Mouse (Mus musculus): ENCODE data around the gene Gstp2.
"Not testable (repeated sequence)": the region's sequence is repeated elsewhere in the genome, so short reads cannot be mapped to it uniquely, and the experiment has no call there.

Gene Gstp2

DNA sequence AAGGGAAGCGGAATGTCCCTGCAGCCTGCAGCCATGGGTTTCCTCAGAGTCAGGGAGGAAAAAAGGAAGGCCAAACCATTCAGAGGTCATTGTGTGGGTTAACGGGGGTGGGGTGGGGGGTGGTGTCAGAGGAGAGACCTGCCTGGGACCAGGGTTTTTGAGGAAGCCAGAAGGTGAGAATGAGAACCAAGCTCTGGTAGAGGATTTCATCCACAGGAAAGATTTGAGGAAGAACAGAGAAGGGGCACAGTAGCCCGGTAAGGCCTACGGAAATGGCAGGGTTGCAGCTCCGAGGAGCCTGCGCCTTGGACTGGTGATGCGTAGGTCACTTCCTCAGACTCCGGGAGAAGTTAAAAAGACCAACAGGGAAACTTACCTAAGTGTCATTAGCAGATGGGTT, 24.9 kb upstream of the Gstp2 start:
- in situ Hi-C loops (cut with MboI; ENCODE audit: low sequenced_read_pairs): no loop called here

- in situ Hi-C loops (cut with MboI; ENCODE audit: low sequenced_read_pairs): no loop called here
Measured at GRCm38 (mm10) chr19:4070311-4070710, 24.5 kb upstream of the Gstp2 start.

GRCm38 (mm10) chr19:4068717-4069410, 23.0 kb upstream of the Gstp2 start:
- in situ Hi-C loops (cut with MboI; ENCODE audit: low sequenced_read_pairs): no loop called here

DNA sequence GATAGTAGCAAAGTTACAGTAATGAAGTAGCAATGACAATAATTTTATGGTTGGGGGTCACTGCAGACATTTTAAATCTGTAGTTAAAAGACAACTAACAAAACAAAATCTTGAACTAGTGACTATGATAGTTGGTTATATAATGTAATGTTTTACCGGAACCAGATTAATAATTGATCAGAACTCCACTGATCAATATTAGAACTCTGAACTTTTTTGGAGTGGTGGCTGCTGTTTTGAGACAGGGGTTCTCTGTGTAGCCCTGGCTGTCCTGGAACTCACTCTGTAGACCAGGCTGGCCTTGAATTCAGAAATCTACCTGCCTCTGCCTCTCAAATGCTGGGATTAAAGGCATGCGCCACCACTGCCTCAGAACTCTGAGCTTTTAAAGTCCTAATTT, 22.4 kb upstream of the Gstp2 start:
- in situ Hi-C loops (cut with MboI; ENCODE audit: low sequenced_read_pairs): not testable (repeated sequence)

GRCm38 (mm10) chr19:4066877-4067276, 21.1 kb upstream of the Gstp2 start:
- in situ Hi-C loops (cut with MboI; ENCODE audit: low sequenced_read_pairs): no loop called here

GRCm38 (mm10) chr19:4066280-4066679, 20.5 kb upstream of the Gstp2 start:
- in situ Hi-C loops (cut with MboI; ENCODE audit: low sequenced_read_pairs): no loop called here

GRCm38 (mm10) chr19:4064501-4064900, 18.7 kb upstream of the Gstp2 start:
- in situ Hi-C loops (cut with MboI; ENCODE audit: low sequenced_read_pairs): not testable (repeated sequence)

DNA sequence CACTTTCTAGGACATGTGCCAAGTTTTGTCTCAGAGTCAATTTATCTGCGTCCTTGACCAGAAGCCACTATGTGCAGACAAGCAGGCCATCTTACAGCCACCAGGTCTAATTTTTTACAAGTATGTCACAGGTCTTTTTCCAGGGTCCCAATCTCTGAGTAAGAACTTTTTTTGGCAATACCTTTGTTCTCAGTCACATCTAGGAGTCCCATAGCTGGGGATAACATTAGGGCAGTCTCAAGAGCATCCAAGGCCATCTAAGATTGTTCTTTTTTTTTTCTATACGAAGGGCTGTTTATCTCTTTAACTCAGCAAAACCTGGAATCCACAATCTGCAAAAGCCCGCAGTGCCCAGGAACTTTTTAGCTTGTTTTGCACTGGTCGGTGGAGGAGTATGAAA, 17.5 kb upstream of the Gstp2 start:
- in situ Hi-C loops (cut with MboI; ENCODE audit: low sequenced_read_pairs): not testable (repeated sequence)

DNA sequence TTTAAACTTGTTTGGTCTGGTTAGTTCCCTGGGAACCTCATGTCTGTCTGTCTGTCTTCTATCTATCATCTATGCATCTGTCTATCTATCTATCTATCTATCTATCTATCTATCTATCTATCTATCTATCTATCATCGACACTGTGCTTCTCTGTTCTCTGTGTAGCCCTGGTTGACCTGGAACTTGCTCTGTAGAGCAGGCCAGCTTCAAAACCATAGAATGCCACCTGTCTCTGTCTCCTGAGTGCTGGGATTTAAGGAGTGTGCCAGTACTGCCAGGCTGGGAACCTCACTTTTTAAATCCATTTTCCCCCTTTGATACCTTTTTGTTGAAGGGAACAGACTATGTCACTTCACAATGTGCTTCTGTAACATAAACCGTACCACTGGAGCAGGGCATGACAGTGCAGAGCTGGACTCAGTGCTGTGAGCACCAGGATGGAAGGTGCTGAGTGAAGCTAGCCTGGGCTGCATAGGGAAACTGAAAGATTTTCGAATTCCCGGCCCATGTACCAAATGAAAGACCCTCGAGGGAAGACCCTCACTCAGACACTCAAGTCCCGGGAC, 15.2 kb upstream of the Gstp2 start:
- in situ Hi-C loops (cut with MboI; ENCODE audit: low sequenced_read_pairs): no loop called here

GRCm38 (mm10) chr19:4060044-4060898, 14.4 kb upstream of the Gstp2 start:
- in situ Hi-C loops (cut with MboI; ENCODE audit: low sequenced_read_pairs): not testable (repeated sequence)

GRCm38 (mm10) chr19:4059069-4059740, 13.4 kb upstream of the Gstp2 start, which contains the start of gene Gstp3:
Gene Gstp3 (minus strand): TSS chr19:4059569.
- in situ Hi-C loops (cut with MboI; ENCODE audit: low sequenced_read_pairs): no loop called here

DNA sequence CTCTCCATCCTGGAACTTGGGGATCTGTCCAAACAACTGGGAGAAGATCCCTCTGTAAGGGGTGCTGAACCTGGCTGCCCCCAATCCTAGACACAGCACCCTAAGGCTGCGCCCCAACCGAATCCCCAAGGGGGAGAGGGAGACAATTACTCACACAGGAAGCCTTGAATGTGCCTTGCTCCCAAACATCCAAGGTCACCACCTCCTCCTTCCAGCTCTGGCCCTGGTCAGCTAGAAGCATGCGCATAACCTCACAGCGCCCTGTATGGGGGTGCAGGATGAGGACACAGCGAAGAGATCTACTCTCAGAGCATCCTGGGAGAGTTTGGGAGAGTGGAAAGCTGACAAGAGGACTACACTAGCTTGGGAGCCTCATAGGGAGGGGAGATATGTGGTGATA, 12.8 kb upstream of the Gstp2 start:
- in situ Hi-C loops (cut with MboI; ENCODE audit: low sequenced_read_pairs): no loop called here

GRCm38 (mm10) chr19:4057962-4058361, 12.1 kb upstream of the Gstp2 start:
- in situ Hi-C loops (cut with MboI; ENCODE audit: low sequenced_read_pairs): no loop called here

GRCm38 (mm10) chr19:4057389-4057788, 11.6 kb upstream of the Gstp2 start:
- in situ Hi-C loops (cut with MboI; ENCODE audit: low sequenced_read_pairs): no loop called here

DNA sequence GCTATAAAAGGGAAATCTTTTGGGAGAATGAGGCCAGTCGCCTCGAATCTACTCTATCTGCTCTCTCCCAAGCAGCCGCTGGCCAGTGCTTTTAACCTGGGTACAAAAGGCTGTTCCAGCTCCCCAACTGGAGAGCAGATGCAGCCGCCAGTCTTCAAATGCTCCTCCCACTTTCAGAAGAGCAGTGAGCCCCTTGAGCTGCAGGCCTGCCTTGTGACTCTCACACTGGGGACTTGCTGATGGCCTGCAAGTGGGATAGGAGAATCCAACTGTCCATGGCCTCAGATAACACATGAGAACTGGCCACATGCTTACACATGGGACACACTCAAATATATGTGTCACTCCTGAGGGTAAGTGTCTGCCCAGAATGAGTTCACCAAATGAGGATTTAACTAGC, 10.9 kb upstream of the Gstp2 start:
- in situ Hi-C loops (cut with MboI; ENCODE audit: low sequenced_read_pairs): no loop called here

DNA sequence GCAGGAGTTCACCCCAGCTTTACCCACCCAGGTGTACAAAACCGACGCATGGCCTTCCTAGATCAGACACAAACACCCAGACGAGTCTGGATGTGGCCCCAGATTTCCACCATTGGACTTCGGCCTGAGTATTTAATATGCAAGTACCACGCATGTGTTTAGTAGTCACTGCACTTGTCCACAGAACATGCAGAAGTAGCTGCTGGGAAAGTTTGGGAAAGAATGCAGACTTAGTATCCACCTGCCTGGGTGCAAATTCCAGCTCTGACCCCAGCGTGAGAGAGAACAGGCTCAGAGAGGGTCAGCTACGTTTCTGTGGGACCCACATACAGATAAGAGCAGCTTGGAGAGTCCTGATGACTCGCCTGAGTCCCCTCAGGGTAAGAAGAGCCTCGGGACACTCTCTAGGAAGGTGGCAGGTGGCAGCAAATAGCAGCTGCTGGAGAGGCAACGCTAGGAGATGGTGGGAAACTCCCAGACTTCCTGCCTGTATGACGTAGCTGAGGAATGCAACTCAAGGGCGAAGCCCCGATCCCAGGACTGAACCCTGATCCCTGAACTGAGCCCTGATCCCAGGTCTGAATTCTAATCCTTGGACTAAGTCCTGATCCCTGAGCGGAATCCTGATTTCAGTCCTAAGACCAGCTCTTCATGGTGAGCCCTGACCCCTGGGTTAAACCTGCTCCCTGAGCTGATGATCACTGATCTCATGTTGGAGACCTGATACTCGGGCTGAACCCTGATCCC, 10.3 kb upstream of the Gstp2 start:
- in situ Hi-C loops (cut with MboI; ENCODE audit: low sequenced_read_pairs): no loop called here

- in situ Hi-C loops (cut with MboI; ENCODE audit: low sequenced_read_pairs): no loop called here
Measured at GRCm38 (mm10) chr19:4055216-4055946, 9.6 kb upstream of the Gstp2 start.

DNA sequence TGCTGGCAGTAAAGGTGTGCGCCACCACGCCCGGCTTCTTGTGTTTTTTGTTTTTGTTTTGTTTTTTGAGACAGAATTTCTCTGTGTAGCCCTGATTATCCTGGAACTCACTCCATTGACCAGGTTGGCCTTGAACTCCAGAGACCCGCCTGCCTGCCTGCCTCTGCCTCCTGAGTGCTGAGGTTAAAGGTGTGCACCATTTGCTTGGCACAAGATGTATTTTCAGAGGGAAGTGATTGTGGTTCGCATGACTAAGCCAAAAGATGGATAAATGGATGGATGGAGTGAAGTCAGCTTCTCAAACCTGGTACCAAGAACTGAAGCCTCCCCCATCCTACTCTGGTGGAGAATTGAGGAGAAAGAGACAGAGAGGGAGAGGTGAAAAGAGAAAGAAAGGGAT, 8.8 kb upstream of the Gstp2 start:
- in situ Hi-C loops (cut with MboI; ENCODE audit: low sequenced_read_pairs): no loop called here

DNA sequence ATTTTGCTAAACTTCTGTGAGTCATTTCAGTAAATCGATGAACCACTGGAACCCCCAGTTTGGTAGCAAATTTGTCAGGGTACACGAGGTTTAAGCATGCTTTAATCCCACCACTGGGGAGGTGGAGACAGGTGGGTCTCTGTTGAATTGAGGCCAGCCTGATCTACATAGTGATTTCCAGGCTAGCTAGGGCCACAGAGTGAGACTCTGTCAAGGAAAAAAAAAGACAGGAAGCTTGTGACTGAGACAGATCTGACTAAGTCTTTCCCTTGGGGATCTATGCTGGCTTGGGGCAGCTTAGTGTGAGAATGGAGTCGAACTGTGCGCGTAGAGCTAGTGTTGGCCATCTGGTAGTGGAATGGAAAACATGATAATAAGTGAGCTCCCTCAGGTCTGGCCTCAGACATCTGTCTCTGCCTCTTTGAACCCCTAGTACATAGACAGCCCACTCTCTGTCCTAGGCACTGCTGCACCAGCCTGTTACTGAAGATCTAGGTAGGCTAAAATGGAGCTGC, 6.8 kb upstream of the Gstp2 start:
- in situ Hi-C loops (cut with MboI; ENCODE audit: low sequenced_read_pairs): no loop called here

Measured in CH12F3 (cell line).